Mouse (Mus musculus) cerebellum, adult 9-11 months (tissue): ENCODE data around the gene Clec4a4.
"Not testable (repeated sequence)": the region's sequence is repeated elsewhere in the genome, so short reads cannot be mapped to it uniquely, and the experiment has no call there.

Source experiments
- DNase-seq: peaks from one replicate; pipeline ENCODE4 v3.0.0; 2022

Clec4a4 gene

GRCm38 (mm10) chr6:122989876-122990437 lies at the start of gene Clec4a4:
TSS of gene Clec4a4 (plus strand) at chr6:122990367.
- no peak for DNase-seq

GRCm38 (mm10) chr6:122946760-122947159 lies 43.4 kb upstream of the Clec4a4 start:
- DNase-seq: no peak

- no peak for DNase-seq
Measured at GRCm38 (mm10) chr6:122952401-122952800, 37.8 kb upstream of the Clec4a4 start, which contains the start of gene Clec4a3. TSS of gene Clec4a3 (plus strand) at chr6:122952515.

- DNase-seq: no peak
Measured at GRCm38 (mm10) chr6:122964562-122964961, 25.6 kb upstream of the Clec4a4 start.

- no peak for DNase-seq
Measured at GRCm38 (mm10) chr6:122969048-122969447, 21.1 kb upstream of the Clec4a4 start.

GRCm38 (mm10) chr6:123004696-123005095 lies 14.5 kb downstream of the Clec4a4 start:
- DNase-seq: not testable (repeated sequence)

GRCm38 (mm10) chr6:123005591-123005990 lies 15.4 kb downstream of the Clec4a4 start:
- no peak for DNase-seq

GRCm38 (mm10) chr6:123049742-123050372 lies 59.7 kb downstream of the Clec4a4 start, which contains the start of gene Clec4b1:
TSS of gene Clec4b1 (plus strand) at chr6:123049962.
- no peak for DNase-seq
